Mouse (Mus musculus) thymus, adult 2 months (tissue): ENCODE results near the gene Zfp459.
"Not testable (repeated sequence)": the region's sequence is repeated elsewhere in the genome, so short reads cannot be mapped to it uniquely, and the experiment has no call there.

Experiments
- CTCF ChIP-seq: fragments of 200-500 bp; IDR thresholded peaks from 2 replicates; pipeline ENCODE4 v1.5.1; 2012; ENCODE audit warnings: mild to moderate bottlenecking, control low read depth, low read length, moderate library complexity, borderline replicate concordance; ENCODE audit not compliant: control insufficient read depth, poor library complexity, insufficient read depth; ENCODE audit errors: extremely low read depth
- POLR2A ChIP-seq: fragments of 200-500 bp; IDR thresholded peaks from 2 replicates; pipeline ENCODE4 v1.6.1; 2012; ENCODE audit warnings: mild to moderate bottlenecking, low read length, control low read depth, moderate library complexity; ENCODE audit not compliant: control insufficient read depth, poor library complexity, insufficient read depth; ENCODE audit errors: extremely low read depth

- not testable (repeated sequence) for TF ChIP-seq CTCF, POLR2A
Measured at GRCm38 (mm10) chr13:67399183-67399903, 21.9 kb downstream of the Zfp459 start, which contains the start of gene Zfp429.
